Mouse (Mus musculus) embryonic fibroblast, embryonic 13.5 days (primary cell): ENCODE results near the gene Gm47995.

Source experiments
- CTCF ChIP-seq: IDR thresholded peaks from 2 replicates; pipeline ENCODE4 v1.5.1; 2011; ENCODE audit warnings: mild to moderate bottlenecking, control low read depth, low read length, moderate library complexity, borderline replicate concordance; ENCODE audit not compliant: insufficient read depth
- POLR2A ChIP-seq: IDR thresholded peaks from 2 replicates; pipeline ENCODE4 v1.6.1; 2011; ENCODE audit warnings: low read depth, mild to moderate bottlenecking, control low read depth, low read length, moderate library complexity

DNA sequence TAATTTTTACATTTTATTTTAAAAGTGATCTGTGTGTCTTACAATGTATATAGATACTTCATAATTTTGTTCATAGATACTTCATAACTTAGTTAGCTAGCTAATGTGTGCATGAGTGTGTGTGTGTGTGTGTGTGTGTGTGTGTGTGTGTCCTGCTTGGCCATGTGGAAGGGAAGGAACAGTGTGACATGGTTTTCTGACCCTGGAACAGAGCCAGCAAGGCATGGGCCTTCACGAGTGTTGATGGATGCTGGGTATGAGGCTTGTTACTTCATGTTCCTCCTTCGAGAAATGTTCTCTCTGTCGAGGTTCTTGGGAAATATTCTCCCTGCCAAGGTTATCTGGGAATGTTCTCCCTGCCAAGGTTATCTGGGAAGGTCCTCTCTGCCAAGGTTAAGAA, 35.5 kb downstream of the Gm47995 start:
- TF ChIP-seq CTCF (no peak), POLR2A (no peak)
